Mouse (Mus musculus) WW6 (cell line): ENCODE measurements at regions not wholly inside any gene's neighbourhood (a gene's known extent, or its start where the extent isn't known, plus 50 kb on each side); places are given as distances from the start of the nearest gene placed in this dataset.

Source experiments
- DNase-seq: peaks from one replicate; pipeline ENCODE4 v3.0.0-alpha.2; 2013; ENCODE audit warnings: low read depth, low spot score

- DNase-seq, result no peak
These were observed 105.1 kb upstream of the Erbb4 start for GRCm38 (mm10) chr1:69212896-69213500.

- no peak for DNase-seq
These were observed 94.9 kb upstream of the Erbb4 start for GRCm38 (mm10) chr1:69202745-69203144.

DNA sequence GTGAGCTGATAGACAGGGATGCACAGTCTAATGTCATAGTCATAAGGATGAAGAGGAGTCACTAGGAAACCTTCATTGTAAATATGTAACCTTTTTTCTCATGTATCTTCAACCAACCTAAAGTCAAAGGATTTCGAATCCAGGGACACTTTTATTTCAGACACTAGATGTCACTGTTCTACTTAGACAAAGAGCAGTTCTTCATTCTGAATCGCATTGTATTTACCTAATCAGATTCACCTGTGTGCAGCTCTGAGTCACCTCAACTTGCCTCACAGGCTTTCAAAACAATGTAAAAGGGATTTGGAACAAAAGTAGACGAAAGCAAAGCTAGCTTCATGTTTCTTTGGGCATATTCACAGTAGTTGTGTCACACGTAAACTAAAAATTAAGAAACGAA is 57.3 kb upstream of the Erbb4 start:
- DNase-seq, result no peak
